Mouse (Mus musculus) lung, postnatal 25 days (tissue): ENCODE measurements around the gene Apoc4.
A peak's percentile ranks its signal among the peaks of the same experiment; 100 is the strongest.

Experiments used
- DNase-seq: peaks from one replicate; pipeline ENCODE4 v3.0.0; 2022; ENCODE audit warnings: low spot score

Gene Apoc4

DNA sequence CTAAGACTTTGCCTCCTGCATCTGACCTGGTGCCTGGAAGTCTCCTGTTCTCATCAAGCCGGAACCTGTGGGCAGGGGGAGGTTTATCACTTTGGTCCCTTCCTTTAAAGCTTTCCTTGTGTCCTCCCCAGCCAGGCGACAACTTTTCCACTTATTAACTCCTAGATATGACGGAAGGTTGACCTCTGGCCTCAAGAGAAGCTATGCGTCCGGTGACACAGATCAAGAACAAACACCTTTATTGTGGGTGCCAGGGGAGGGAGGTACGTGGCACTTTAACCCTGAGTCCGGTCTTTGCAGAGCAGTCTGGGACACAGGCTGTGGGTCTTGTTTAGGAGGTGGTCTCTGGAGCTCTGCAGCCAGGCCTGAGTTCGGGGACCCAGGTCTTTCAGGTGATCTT lies 3.4 kb downstream of the Apoc4 start, which contains the start of gene Apoc2:
TSS of gene Apoc2 (minus strand) at position 70 of the 400 bp plus-strand sequence.
- DNase-seq = no peak

DNA sequence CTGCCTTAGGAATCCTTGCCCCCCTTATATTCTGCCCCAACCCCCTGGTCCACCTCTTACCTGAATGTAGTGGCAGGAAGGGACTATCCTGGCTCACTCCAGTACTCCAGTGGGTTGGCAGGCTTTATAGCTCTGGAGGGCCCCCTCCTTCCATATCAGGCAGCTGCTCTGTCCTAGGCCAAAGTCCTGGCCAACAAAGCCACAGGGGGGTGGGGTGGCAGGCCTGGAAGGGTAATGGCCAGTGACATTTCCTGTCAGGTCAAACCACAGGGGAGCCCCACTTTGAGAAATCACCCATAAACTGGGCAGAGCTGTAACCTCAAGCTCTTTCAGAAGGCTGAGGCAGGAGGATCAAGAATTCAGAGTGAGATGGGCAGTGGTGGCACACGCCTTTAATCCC lies 4.6 kb downstream of the Apoc4 start:
- DNase-seq = no peak

DNA sequence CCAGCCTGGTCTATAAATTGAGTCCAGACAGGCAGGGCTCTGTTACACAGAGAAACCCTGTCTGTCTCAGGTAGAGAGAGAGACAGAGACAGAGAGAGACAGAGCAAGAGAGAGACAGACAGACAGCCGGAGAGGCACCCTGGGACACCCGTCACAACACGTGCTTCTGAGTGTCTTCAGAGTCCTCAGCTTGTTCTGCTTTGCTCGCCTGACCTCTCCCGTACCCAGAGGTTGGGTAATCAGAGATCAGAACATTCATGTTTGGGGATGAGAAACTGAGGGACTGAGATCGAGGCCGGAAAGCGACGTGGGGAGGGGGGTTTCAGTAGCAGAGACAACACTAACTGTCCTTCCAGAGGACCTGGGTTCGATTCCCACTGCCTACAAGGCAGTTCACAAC lies 5.5 kb downstream of the Apoc4 start:
- no peak for DNase-seq

GRCm38 (mm10) chr7:19673083-19673699 lies 8.1 kb downstream of the Apoc4 start:
- no peak for DNase-seq

DNA sequence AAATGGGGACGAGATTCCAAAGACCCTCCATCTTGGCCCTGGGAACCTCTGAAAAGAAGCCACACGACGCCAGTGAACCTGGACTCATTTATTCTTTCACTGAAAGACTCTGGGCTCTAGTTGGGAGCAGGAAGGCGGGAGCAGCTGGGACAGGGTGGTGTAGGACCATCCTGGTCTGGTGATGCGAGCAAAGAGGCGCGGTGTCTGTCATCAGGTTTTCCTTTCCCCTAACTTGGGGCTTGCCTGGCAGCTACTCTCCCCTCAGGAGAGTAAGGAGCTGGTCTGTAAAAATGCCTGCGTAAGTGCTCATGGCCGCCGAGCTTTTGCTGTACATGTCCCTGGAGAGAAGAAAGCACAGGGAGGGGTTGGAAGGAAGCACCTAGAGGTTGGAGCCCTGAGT lies 9.8 kb downstream of the Apoc4 start:
- no peak for DNase-seq

DNA sequence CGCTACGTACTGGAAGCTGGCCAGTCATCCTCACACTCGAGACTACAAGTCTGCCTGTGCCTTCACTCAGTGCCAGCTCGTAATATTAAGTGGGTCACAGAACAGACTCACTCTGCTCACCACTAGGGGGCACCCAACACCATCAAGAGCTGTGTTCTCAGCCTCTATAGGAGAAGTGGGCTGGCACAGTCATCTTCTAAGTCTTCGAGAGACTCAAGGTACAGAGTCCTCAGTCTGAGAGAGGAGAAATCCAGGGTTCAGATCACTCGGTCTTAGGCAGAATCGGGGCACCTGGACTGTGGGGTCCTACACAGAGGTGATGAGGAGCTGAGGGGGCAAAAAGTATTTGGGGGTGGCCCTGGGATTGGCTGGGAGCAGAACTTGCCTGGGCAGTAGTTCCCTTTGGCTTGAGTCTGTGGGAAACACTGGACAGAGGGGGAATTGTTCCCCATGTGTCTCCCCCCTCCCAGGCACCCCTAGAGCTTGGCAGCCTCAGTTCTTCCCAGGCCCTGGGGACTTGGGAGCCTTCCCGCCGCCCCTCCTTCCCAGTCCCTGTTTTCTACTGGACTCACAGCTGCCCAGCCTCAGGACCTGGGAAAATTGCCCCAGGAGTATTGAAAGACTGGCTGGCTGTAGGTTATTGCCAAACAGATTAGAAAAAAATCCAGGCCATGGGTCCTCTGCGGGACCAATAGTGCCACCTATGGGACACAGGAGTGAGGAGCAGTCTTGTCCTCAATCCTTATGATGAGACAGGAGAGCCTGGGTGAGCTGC lies 12.1 kb downstream of the Apoc4 start:
- DNase-seq = peak; percentile 94

DNA sequence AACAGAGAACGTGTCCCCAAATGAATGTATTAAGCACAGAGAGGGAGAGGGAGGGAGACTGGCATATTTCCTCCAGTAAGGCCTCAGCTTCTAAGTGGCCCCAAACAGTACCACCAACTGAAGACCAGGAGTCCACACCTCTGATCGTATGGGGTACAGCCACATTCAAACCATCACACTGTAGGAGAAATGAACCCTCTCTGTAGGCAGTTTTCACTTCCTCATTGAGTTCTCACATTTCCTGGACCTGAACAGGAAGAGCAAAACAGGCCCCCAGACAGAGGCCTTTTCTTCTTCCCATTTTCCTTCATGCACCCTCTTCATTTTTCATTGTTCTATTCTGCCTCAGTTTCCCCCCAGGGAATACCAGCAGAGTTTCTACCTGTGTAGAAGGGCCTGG lies 13.8 kb downstream of the Apoc4 start:
- peak; percentile 18 for DNase-seq

DNA sequence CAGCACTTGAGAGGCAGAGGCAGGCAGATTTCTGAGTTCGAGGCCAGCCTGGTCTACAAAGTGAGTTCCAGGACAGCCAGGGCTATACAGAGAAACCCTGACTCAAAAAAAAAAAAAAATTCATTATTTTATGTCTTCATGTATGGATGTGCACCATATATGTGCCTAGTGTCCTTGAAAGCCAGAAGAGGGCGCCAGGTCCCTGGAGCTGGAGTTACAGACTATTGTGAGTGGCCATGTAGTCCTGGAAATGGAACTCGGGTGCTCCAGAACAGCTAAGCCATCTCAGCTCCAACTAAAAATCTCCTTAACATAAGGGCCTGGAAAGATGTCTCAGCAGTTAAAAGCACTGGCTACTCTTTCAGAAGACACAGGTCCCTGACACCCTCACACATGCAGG lies 14.5 kb downstream of the Apoc4 start:
- DNase-seq = no peak

DNA sequence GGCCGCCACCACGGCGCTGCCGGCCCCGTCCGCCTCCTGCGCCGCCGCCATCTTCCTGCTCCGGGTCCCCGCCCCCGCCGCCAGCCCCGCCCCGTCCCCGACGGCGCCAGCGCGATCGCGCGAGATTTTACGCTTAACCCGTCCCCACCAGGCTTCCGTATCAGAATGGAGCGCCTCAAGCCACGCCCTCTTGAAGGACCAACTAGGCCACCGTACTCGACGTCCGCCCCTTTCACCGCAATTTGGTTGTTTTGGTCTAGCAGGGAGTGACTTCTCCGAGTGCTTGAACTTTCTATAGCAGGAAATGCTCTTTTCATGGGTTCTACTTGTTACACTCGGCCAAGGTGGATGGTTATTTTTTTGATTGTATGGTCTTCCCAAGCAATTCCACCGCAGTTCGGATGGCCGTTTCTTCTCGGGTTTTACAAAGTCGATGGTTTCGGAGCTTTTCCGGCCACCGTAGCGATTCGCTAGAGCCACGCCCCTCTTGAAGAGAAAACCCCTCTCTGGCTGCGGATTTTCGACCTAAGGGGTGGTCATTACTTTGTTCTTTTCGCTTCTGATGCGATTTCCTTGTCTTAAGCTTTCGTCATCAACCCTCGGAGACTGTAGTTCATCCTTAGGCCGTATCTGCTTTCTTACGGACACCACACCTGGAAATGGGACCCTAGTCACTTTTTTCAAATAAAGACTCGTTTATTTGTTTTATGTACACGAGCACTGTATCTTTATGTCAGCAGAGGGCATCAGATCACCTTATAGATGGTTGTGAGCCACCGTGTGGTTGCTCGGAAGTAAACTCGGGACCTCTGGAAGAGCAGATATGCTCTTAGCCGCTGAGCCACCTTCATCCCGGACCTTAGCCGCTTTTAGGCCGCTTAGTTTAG lies 16.1 kb downstream of the Apoc4 start, which contains the start of gene Clptm1:
TSS of gene Clptm1 (minus strand) at position 79 of the 887 bp plus-strand sequence.
- peak; percentile 97 for DNase-seq

DNA sequence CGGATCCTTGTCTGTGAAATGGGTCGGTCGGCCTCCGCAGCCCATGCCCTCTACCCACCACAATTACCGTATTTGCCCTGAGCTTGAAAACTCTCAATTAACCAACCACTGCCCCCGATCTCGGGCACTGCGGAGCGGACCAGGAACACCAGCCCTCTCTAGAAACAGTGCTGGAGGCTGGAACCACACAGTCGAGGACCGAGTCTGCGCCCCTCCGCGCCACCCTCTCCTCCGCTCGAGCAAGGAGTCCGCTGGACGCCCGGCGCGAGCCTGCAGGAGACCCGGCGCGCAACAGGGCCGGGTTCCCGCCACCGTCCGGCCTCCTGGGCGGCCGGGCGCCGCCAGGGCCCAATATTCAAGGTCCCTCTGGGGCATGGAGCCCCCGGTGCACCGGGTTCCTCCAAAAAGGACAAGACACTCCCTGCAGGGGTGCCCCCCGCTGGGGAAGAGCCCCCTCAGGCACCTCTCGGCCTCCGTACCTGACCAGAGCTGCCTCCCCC lies 16.8 kb downstream of the Apoc4 start:
- no peak for DNase-seq

DNA sequence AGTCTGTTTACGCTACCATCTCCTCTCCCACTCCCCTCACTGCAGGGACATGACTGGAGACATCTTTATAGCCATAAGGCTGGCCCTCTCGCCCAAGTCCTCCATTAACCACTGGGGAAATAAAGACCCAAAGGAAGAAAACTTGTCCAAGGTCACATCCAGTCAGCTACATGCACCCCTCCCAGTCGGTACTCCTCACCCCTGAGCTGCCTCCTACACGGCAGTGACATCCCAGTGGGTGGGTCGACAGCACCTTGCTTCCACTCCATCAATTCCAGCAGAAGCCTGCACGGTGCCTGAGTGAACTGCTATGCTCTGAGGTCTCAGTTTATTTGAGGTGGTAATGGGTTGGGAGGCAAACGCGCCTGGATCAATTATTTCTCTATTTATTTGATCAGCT lies 17.3 kb downstream of the Apoc4 start:
- DNase-seq = no peak

DNA sequence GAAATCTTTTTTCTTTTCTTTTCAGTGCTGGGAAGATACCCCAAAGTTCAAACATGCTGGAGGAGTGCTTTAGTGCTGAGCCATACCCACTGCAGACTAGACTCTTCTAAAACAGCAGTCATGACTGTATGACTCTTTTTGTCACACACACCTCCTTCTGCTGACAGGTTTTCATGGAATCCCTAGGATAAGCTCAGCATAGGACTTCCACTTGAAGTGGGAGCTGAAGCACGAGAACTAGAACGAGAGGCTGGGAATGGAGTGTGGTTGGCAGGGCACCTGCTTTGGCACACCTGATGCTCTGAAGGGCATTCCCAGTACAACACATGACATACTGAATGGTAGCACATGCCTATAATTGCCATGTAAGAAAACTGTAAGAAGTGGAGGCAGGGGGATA lies 28.7 kb downstream of the Apoc4 start:
- DNase-seq = no peak

GRCm38 (mm10) chr7:19651063-19651786 lies 30.1 kb downstream of the Apoc4 start:
- DNase-seq = no peak

DNA sequence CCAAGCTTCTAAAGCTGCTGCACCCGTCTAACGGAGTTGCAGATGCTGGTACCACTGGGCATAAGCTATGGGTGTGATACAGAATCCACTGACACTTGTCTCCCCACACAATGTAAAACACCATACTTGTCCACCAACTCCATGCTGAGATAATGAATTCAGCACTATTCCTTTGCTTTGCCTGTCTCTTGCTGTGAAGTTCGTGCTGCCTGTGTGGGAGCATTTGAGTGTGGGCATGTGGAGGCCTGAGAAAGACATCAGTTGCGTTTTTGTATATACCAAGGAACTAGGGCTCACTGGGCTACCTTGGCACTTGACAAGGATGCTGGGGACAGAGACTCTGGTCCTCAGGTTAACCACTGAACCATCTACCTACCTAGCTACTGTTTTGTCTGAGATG lies 40.1 kb downstream of the Apoc4 start:
- no peak for DNase-seq

GRCm38 (mm10) chr7:19635074-19635827 lies 46.0 kb downstream of the Apoc4 start:
- DNase-seq = no peak

DNA sequence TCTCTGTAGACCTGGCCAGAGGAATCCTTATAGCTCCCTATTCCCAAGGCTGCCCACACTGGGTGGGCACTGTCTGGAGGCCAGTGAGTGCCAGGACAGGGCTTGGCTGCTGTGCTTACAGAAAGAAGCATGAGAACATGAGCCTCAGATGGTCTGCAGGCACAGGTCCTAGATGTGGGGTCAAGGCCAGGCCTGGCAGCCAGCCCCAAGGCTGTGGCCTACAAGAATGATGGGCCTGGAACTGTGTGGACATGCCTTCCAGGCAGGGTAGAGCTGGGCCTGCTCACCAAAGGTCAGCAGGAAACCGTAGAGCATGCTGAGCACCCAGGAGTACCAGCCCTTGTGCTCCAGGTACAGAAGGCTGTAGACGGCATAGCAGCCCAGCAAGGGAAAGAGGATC lies 46.7 kb downstream of the Apoc4 start:
- DNase-seq = no peak

- DNase-seq = no peak
Measured at GRCm38 (mm10) chr7:19633855-19634254, 47.4 kb downstream of the Apoc4 start.

DNA sequence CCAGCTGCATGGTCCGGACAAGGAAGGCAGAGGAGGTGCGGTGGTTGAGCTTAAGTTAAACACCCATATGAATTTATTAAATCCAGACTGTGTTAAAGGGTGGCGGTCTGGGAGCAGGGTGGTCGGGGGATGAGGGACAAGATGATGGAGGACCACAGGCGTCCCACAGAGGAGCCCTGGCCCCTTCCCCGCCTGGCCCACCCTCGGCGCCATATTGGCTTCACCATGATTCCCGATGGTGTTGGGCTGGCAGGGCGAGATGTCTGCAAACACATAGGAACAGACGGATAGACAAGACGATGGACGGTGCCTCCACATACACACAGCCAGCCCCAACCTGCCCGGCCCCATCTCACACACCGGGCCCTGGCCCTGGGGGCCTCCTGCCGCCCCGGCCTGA lies 48.1 kb downstream of the Apoc4 start:
- no peak for DNase-seq

DNA sequence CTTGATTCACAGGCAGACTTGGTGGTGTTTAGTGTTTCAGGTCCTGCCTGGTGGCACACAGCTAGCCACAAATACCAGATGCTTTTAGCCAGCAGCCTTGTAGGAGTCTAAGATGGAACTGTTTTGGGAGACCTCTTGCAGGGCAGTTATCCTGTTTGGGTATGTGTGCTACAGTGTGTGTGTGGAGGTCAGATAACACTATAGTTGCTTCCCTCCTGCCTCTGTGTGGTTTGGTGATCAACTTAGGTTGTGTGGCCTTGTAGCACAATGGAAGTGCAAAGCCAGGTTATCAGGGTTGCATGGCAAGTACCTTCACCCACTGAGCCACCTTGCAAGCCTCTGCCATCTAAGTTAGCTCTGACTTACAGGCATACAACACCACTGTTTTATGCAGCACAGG lies 48.6 kb downstream of the Apoc4 start:
- DNase-seq = no peak

DNA sequence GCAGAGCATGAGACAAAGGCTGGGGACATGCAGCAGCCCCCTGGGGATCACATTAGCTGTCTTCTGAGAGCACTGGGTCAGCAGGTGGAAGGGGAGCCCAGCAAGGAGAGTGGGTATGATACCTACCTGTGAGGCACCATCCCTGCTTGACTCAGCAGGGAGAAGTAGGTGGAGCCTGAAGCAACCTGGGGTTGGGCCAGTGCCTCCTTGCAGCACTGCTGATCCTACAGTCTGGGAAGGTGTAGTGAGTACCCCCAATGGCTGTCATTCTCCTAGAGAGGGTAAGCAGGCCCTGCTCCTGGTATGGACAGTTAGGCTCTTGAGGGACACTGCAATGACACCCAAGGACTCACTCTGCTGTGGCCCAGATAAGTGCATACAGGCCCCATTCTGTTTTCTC lies 49.0 kb downstream of the Apoc4 start:
- DNase-seq = no peak

DNA sequence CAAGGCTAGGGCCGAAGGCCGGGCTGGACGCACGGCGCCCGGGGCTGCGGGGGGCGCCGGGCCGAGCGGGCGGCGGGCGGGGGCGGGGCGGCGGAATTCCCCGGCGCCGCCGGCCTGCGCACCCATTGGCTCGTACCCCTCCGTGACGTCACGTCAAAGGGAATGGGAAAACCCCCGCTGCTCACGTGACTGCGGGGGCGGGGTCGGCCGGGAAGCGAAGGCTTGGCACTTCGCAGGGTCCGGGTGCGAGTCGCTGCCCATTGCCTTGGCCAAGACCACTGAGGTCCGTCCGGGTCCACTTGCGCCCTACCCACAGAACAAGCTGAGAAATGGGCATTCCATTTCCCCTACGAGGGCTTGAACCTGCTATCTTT lies 51.9 kb downstream of the Apoc4 start, which contains the start of gene Relb:
TSS of gene Relb (minus strand) at position 78 of the 374 bp plus-strand sequence.
- peak; percentile 93 for DNase-seq
